Mouse (Mus musculus) forebrain, postnatal 0 days (tissue): ENCODE results near the gene Mxd4. TPM values are rescaled to one million over a fixed set of nuclear protein-coding genes. Genes with fewer than 3 reads are reported as not detected.
A peak's percentile ranks its signal among the peaks of the same experiment; 100 is the strongest.

Experiments
- ATAC-seq: fragments of 200-750 bp; cut with Nextera tagmentation; 2 replicates; pipeline ENCODE4 v1.8.0; 2017; ENCODE audit warnings: mild to moderate bottlenecking, moderate library complexity
- DNase-seq: peaks from one replicate; pipeline ENCODE4 v3.0.0-alpha.2; 2015
- H3K27ac ChIP-seq: fragments of 300-500 bp; sonication (generic); 2 replicates; pipeline ENCODE4 v1.5.1; 2014; ENCODE audit warnings: low read depth, mild to moderate bottlenecking, antibody characterized with exemption, low read length, moderate library complexity, mixed read lengths
- H3K27me3 ChIP-seq: fragments of 300-500 bp; sonication (generic); 2 replicates; pipeline ENCODE4 v1.6.1; 2014; ENCODE audit warnings: mild to moderate bottlenecking, low read length, mixed read lengths; ENCODE audit not compliant: insufficient read depth
- H3K36me3 ChIP-seq: fragments of 300-500 bp; sonication (generic); 2 replicates; pipeline ENCODE4 v1.6.1; 2014; ENCODE audit warnings: mild to moderate bottlenecking, moderate library complexity; ENCODE audit not compliant: insufficient read depth
- H3K4me1 ChIP-seq: fragments of 300-500 bp; sonication (generic); 2 replicates; pipeline ENCODE4 v1.6.1; 2014; ENCODE audit warnings: antibody characterized with exemption; ENCODE audit not compliant: insufficient read depth
- H3K4me2 ChIP-seq: fragments of 300-500 bp; sonication (generic); 2 replicates; pipeline ENCODE4 v1.6.1; 2014; ENCODE audit warnings: low read depth, mild to moderate bottlenecking, moderate library complexity
- H3K4me3 ChIP-seq: fragments of 300-500 bp; sonication (generic); 2 replicates; pipeline ENCODE4 v1.5.1; 2014; ENCODE audit warnings: low read depth, low read length, mixed read lengths
- H3K9ac ChIP-seq: fragments of 300-500 bp; sonication (generic); 2 replicates; pipeline ENCODE4 v1.6.1; 2014; ENCODE audit warnings: mild to moderate bottlenecking
- H3K9me3 ChIP-seq: fragments of 300-500 bp; sonication (generic); 2 replicates; pipeline ENCODE4 v1.6.1; 2016; ENCODE audit warnings: low read length
- CTCF ChIP-seq: sonication (generic); IDR thresholded peaks from 2 replicates; pipeline ENCODE4 v1.5.1; 2016; ENCODE audit warnings: antibody characterized with exemption, control low read depth, low read depth
- WGBS: fragments of 180-500 bp; shearing (Covaris S2); extraction: QIAGEN DNeasy Blood & Tissue Kit; methylation state at CpG from one replicate; pipeline ENCODE4 v1.1.7; 2014; 5-methylcytosine and 5-hydroxymethylcytosine counted together
- polyA plus RNA-seq: library from polyadenylated mRNA; unstranded; fragments of >200 nt; fragmentation: Nextera tagmentation; extraction: Ambion mirVana; gene quantifications from 2 replicates; pipeline ENCODE4 v1.2.1, GENCODE M21; 2015
- total RNA-seq: library from RNA; depleted of rRNA; stranded (reverse); fragments of >200 nt; gene quantifications from 2 replicates; pipeline ENCODE4 v1.2.3, GENCODE M21; 2014

The Mxd4 gene
- total and polyA plus RNA-seq, 2 experiments from 2014 or later = 23.7 to 88.9 TPM

GRCm38 (mm10) chr5:34191021-34191420, 3.5 kb upstream of the Mxd4 start:
- Histone ChIP-seq H3K27ac (no peak overlapping the region), H3K9me3 (no peaks in the 10 kb centered on the region), H3K4me1 (peaks cover 13% of the 10 kb centered on the region), H3K9ac (no peak overlapping the region), H3K27me3 (no peaks in the 10 kb centered on the region), H3K4me3 (no peak overlapping the region), H3K36me3 (no peaks in the 10 kb centered on the region; the same call in 1 of the 2 replicates), H3K4me2 (no peak overlapping the region)
- TF ChIP-seq CTCF = no peak
- 43% methylated on average over 4 of the region's 4 CpGs for WGBS
- no peak for ATAC-seq
- DNase-seq = no peak

GRCm38 (mm10) chr5:34189521-34189920, 2.0 kb upstream of the Mxd4 start:
- ATAC-seq = no peak
- no peaks in the 10 kb centered on the region for H3K27me3 ChIP-seq
- no peak for DNase-seq
- no peaks in the 10 kb centered on the region for H3K36me3 ChIP-seq
- H3K27ac ChIP-seq = no peak overlapping the region
- no peak overlapping the region for H3K9ac ChIP-seq
- H3K4me1 ChIP-seq = peaks cover 26% of the 10 kb centered on the region
- no peaks in the 10 kb centered on the region for H3K9me3 ChIP-seq
- no peak overlapping the region for H3K4me3 ChIP-seq
- 63% methylated on average over 1 of the region's 1 CpGs for WGBS
- H3K4me2 ChIP-seq = no peak overlapping the region
- TF ChIP-seq CTCF = no peak

GRCm38 (mm10) chr5:34188856-34189255, 1.3 kb upstream of the Mxd4 start:
- no peak overlapping the region for H3K4me3 ChIP-seq
- ATAC-seq = no peak
- no peak for DNase-seq
- H3K27me3 ChIP-seq = no peaks in the 10 kb centered on the region
- H3K4me2 ChIP-seq = no peak overlapping the region
- H3K27ac ChIP-seq = no peak overlapping the region
- no peaks in the 10 kb centered on the region for H3K36me3 ChIP-seq
- no peak for TF ChIP-seq CTCF
- H3K9me3 ChIP-seq = no peaks in the 10 kb centered on the region
- H3K4me1 ChIP-seq = peaks cover 27% of the 10 kb centered on the region
- WGBS = 79% methylated on average over 2 of the region's 2 CpGs
- H3K9ac ChIP-seq = no peak overlapping the region

GRCm38 (mm10) chr5:34186961-34187391, 544 bp downstream of the Mxd4 start:
- Histone ChIP-seq H3K27me3 (no peaks in the 10 kb centered on the region), H3K9me3 (no peaks in the 10 kb centered on the region), H3K4me1 (peaks cover 31% of the 10 kb centered on the region), H3K4me3 (peak overlapping the region; percentile 99), H3K27ac (peak overlapping the region; percentile 88), H3K9ac (peak overlapping the region; percentile 92), H3K36me3 (peaks cover 8% of the 10 kb centered on the region; the same call in 1 of the 2 replicates), H3K4me2 (peak overlapping the region; percentile 65)
- DNase-seq (peak; percentile 26), ATAC-seq (peak; percentile 6)
- no peak for TF ChIP-seq CTCF
- under 1% methylated on average over 42 of the region's 46 CpGs for WGBS

- peak overlapping the region; percentile 65 for H3K4me2 ChIP-seq
- no peaks in the 10 kb centered on the region for H3K9me3 ChIP-seq
- peak overlapping the region; percentile 92 for H3K9ac ChIP-seq
- WGBS = 69% methylated on average over 2 of the region's 2 CpGs
- peaks cover 31% of the 10 kb centered on the region for H3K4me1 ChIP-seq
- TF ChIP-seq CTCF = no peak
- no peaks in the 10 kb centered on the region for H3K27me3 ChIP-seq
- ATAC-seq (no peak), DNase-seq (no peak)
- H3K36me3 ChIP-seq = peaks cover 12% of the 10 kb centered on the region; the same call in 1 of the 2 replicates
- peak overlapping the region; percentile 99 for H3K4me3 ChIP-seq
- H3K27ac ChIP-seq = no peak overlapping the region
Observed at GRCm38 (mm10) chr5:34186391-34186790, 1.1 kb downstream of the Mxd4 start.

- no peaks in the 10 kb centered on the region for H3K27me3 ChIP-seq
- DNase-seq = no peak
- no peak for ATAC-seq
- peaks cover 31% of the 10 kb centered on the region for H3K4me1 ChIP-seq
- H3K9me3 ChIP-seq = no peaks in the 10 kb centered on the region
- H3K9ac ChIP-seq = 0 out of 2 replicates have a peak overlapping the region, but pooled peaks have one; percentile 92
- peak overlapping the region; percentile 65 for H3K4me2 ChIP-seq
- TF ChIP-seq CTCF = no peak
- no peak overlapping the region for H3K27ac ChIP-seq
- H3K36me3 ChIP-seq = peaks cover 12% of the 10 kb centered on the region; the same call in 1 of the 2 replicates
- H3K4me3 ChIP-seq = peak overlapping the region; percentile 99
Observed at GRCm38 (mm10) chr5:34185791-34186190, 1.7 kb downstream of the Mxd4 start.

GRCm38 (mm10) chr5:34185051-34185580, 2.4 kb downstream of the Mxd4 start:
- Histone ChIP-seq H3K4me3 (no peak overlapping the region), H3K9ac (no peak overlapping the region)
- 93% methylated on average over 1 of the region's 1 CpGs for WGBS

More at GRCm38 (mm10) chr5:34185051-34185580, 2.4 kb downstream of the Mxd4 start:
- Histone ChIP-seq H3K27ac (no peak overlapping the region), H3K9me3 (no peaks in the 10 kb centered on the region), H3K36me3 (peaks cover 15% of the 10 kb centered on the region; the same call in 1 of the 2 replicates), H3K4me2 (peak overlapping the region; percentile 65), H3K27me3 (no peaks in the 10 kb centered on the region), H3K4me1 (peaks cover 31% of the 10 kb centered on the region)
- no peak for ATAC-seq
- no peak for DNase-seq
- no peak for TF ChIP-seq CTCF
